Mouse (Mus musculus) heart, embryonic 13.5 days (tissue): ENCODE measurements around the gene Socs3. TPM values are rescaled to one million over a fixed set of nuclear protein-coding genes. Genes with fewer than 3 reads are reported as not detected.

ENCODE experiments used
- ATAC-seq: fragments of 200-750 bp; cut with Nextera tagmentation; 2 replicates; pipeline ENCODE4 v1.8.0; 2017; ENCODE audit warnings: moderate TSS enrichment; ENCODE audit not compliant: insufficient number of reproducible peaks, low FRiP score, low TSS enrichment; ENCODE audit errors: extremely low read depth
- H3K27ac ChIP-seq: fragments of 300-500 bp; sonication (generic); replicated peaks from 2 replicates; pipeline ENCODE4 v1.5.1; 2015; ENCODE audit warnings: moderate library complexity, mild to moderate bottlenecking, inconsistent platforms
- H3K27me3 ChIP-seq: fragments of 300-500 bp; sonication (generic); replicated peaks from 2 replicates; pipeline ENCODE4 v1.6.1; 2015; ENCODE audit warnings: mild to moderate bottlenecking, inconsistent platforms
- H3K36me3 ChIP-seq: fragments of 300-500 bp; sonication (generic); 2 replicates; pipeline ENCODE4 v1.6.1; 2015; ENCODE audit warnings: mild to moderate bottlenecking, inconsistent platforms
- H3K4me1 ChIP-seq: fragments of 300-500 bp; sonication (generic); 2 replicates; pipeline ENCODE4 v1.6.1; 2015; ENCODE audit warnings: inconsistent platforms
- H3K4me2 ChIP-seq: fragments of 300-500 bp; sonication (generic); 2 replicates; pipeline ENCODE4 v1.6.1; 2015; ENCODE audit warnings: inconsistent platforms, mild to moderate bottlenecking, moderate library complexity
- H3K4me3 ChIP-seq: fragments of 300-500 bp; sonication (generic); 2 replicates; pipeline ENCODE4 v1.5.1; 2015; ENCODE audit warnings: moderate library complexity, mild to moderate bottlenecking, inconsistent platforms
- H3K9ac ChIP-seq: fragments of 300-500 bp; sonication (generic); 2 replicates; pipeline ENCODE4 v1.6.1; 2015; ENCODE audit warnings: inconsistent platforms, mild to moderate bottlenecking, moderate library complexity
- H3K9me3 ChIP-seq: fragments of 300-500 bp; sonication (generic); 2 replicates; pipeline ENCODE4 v1.6.1; 2016; ENCODE audit warnings: inconsistent platforms
- WGBS: fragments of 180-500 bp; shearing (Covaris S2); methylation state at CpG from one replicate; pipeline ENCODE4 v1.1.7; 2015; ENCODE audit warnings: mixed read lengths; 5-methylcytosine and 5-hydroxymethylcytosine counted together
- polyA plus RNA-seq: library from polyadenylated mRNA; unstranded; fragments of >200 nt; fragmentation: Nextera tagmentation; extraction: Ambion mirVana; gene quantifications from 2 replicates; pipeline ENCODE4 v1.2.1, GENCODE M21; 2015

The Socs3 gene
- polyA plus RNA-seq, 1 experiment from 2014 or later = 8.5 TPM

DNA sequence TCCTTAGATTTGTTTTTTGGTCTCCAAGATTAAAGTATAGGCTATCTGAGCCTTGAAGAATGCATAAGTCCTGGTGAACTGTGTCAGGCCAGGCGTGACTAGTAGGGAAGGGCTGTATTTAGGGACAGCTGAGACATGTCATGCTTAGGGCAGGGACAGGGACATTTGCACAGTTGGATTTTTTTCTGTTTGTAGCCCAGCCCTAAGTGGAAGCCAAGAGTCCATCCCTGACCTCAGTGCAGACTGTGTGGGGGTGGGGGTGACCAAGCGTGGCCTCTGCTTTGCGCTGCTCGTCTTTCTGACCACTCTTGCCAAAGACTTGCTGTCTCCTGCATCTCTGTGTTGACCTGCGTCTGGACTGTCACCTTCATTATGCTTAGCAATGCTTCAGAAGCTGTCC, 34.4 kb upstream of the Socs3 start:
- Histone ChIP-seq H3K4me1 (peaks cover 61% of the 10 kb centered on the region), H3K36me3 (peaks cover 67% of the 10 kb centered on the region), H3K4me2 (no peak overlapping the region), H3K9ac (peak overlapping the region; percentile 16; the same call in 1 of the 2 replicates), H3K27ac (peak overlapping the region; percentile 80), H3K27me3 (no peaks in the 10 kb centered on the region), H3K9me3 (no peaks in the 10 kb centered on the region), H3K4me3 (no peak overlapping the region)
- WGBS = 74% methylated on average over 5 of the region's 5 CpGs
- ATAC-seq = no peak

DNA sequence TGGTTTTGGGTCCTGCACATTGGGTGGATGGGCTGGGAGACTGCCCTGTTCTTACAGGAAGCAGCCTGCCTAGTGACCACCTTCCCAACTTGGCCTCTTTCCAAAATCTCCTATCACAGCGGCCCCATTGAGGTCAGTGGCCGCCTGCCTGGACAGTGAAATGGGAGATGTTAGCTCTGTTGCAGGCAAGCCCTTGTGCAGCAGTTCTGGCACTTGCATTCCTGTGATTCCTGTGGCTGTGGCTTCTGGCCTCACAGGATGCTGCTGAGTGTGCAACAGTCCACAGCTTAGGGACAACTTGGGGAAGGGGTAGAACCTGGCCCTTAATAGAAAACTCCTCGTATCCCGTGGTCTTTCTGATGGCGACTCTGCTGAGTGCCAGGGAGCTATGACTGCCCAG, 33.9 kb upstream of the Socs3 start:
- Histone ChIP-seq H3K36me3 (peaks cover 67% of the 10 kb centered on the region), H3K4me3 (no peak overlapping the region), H3K27me3 (no peaks in the 10 kb centered on the region), H3K4me1 (peaks cover 61% of the 10 kb centered on the region), H3K27ac (peak overlapping the region; percentile 80), H3K9ac (peak overlapping the region; percentile 16), H3K4me2 (no peak overlapping the region), H3K9me3 (no peaks in the 10 kb centered on the region)
- no peak for ATAC-seq
- 32% methylated on average over 5 of the region's 5 CpGs for WGBS

DNA sequence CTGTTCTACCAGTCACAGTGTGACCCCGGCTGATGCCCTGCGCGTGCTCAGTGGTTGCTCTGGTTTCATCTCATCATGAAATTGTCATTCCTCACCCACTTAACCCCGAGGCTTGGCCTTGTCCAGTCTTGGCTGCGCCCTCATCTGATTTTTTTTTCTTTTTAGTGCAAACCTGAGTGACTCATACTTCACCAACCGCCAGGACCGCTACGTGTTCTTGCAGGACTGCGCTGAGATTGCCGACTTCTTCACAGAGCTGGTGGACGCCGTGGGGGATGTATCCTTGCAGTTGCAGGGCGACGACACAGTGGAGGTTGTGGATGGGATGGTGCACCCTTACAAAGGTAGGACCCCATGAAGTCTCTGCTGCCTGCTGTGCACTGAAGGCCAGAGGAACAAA, 33.3 kb upstream of the Socs3 start:
- no peak for ATAC-seq
- Histone ChIP-seq H3K4me2 (no peak overlapping the region), H3K36me3 (peaks cover 67% of the 10 kb centered on the region), H3K4me1 (peaks cover 61% of the 10 kb centered on the region), H3K27me3 (no peaks in the 10 kb centered on the region), H3K9me3 (no peaks in the 10 kb centered on the region), H3K4me3 (no peak overlapping the region), H3K9ac (peak overlapping the region; percentile 16; the same call in 1 of the 2 replicates), H3K27ac (peak overlapping the region; percentile 80)
- WGBS = 83% methylated on average over 14 of the region's 14 CpGs

DNA sequence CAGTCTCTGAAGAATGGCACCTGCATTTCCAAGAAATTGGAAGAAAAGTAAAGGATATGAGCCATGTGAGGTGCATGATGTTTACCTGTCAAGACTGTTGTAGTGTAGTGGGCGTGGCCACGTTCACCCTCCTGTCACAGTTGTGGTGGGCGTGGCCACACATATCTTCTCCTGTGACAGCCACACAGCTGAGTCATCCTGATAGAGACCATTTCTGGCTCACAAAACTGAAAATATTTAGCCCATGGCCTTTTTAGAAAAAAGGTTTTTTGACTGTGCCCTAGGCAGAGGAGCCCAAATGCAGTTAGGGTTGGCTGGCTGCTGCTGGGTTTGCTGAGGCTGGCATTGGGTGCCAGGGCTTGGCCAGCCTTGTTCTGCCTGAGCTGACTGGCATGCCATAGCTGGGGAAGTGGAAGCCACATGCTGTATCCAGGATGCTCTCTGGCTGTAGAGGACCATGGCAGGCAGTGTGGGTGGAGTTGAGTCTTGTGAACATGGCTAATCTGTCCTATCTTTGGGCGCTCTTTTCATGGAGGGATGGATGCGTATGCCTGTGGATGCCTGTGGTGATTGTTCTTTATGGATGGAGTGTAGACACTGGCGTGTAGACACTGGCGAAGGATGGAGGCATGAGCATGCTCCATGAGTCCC, 30.8 kb upstream of the Socs3 start:
- Histone ChIP-seq H3K27ac (peak overlapping the region; percentile 79), H3K4me3 (no peak overlapping the region), H3K27me3 (no peaks in the 10 kb centered on the region), H3K4me1 (peaks cover 57% of the 10 kb centered on the region), H3K4me2 (peak overlapping the region; percentile 31; the same call in 1 of the 2 replicates), H3K9me3 (no peaks in the 10 kb centered on the region), H3K36me3 (peaks cover 54% of the 10 kb centered on the region), H3K9ac (no peak overlapping the region)
- WGBS = 83% methylated on average over 7 of the region's 7 CpGs
- ATAC-seq = peak; percentile 78

DNA sequence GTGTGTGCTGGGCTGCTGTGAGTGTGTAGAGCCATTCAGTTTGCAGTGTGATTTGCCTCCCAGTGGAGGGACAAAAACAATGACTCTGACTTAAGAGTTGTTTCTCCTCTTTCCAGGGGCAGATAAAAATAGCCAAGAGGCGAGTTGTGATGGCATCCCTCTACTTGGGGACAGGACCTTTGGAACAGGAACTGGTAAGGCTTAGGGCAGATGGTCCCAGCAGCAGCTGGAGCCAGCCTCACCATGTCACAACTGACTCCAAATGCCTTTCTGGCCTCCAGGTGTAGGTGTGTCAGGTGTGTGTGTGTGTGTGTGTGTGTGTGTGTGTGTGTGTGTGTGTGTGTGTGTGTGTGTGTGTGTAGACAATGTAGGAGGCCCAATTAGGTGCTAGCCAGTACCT, 30.2 kb upstream of the Socs3 start:
- no peaks in the 10 kb centered on the region for H3K27me3 ChIP-seq
- no peaks in the 10 kb centered on the region for H3K9me3 ChIP-seq
- ATAC-seq = no peak
- H3K4me2 ChIP-seq = peak overlapping the region; percentile 24
- H3K4me3 ChIP-seq = no peak overlapping the region
- H3K36me3 ChIP-seq = peaks cover 48% of the 10 kb centered on the region
- peaks cover 63% of the 10 kb centered on the region for H3K4me1 ChIP-seq
- WGBS = 25% methylated on average over 1 of the region's 1 CpGs
- H3K27ac ChIP-seq = peak overlapping the region; percentile 79
- no peak overlapping the region for H3K9ac ChIP-seq

DNA sequence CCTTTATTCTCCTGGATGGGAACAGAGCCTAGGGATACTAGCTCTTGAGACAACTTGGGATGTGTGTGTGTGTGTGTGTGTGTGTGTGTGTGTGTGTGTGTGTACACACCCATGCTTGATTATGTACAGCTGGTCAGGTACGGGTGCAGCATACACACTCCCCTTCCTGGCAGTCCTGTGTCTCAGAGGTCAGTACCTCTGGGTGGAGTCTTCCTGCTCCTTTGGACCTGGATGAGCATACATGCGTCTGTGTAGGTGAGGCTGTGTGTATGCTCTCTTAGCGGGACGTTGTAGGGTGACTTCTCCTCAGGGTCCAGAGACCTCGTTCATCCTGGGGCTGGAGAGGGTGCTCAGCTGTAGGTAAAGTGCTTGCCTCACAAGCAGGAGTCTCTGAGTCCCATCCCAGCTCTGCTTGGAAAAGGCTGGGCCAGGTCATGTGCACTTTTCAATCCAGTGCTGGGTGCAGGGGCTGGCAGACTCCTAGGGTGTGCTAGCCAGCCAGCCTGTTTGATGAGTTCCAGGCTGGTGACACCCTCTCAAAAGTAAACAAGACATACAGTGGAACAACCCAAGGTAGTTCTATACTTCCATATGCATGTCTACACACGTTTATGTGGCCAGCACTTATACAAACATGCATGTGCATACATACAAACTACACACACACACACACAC, 29.6 kb upstream of the Socs3 start:
- H3K36me3 ChIP-seq = peaks cover 41% of the 10 kb centered on the region
- peak overlapping the region; percentile 79 for H3K27ac ChIP-seq
- no peak overlapping the region for H3K4me3 ChIP-seq
- H3K4me2 ChIP-seq = peak overlapping the region; percentile 24
- no peaks in the 10 kb centered on the region for H3K9me3 ChIP-seq
- no peaks in the 10 kb centered on the region for H3K27me3 ChIP-seq
- peaks cover 66% of the 10 kb centered on the region for H3K4me1 ChIP-seq
- peak overlapping the region; percentile 8 for H3K9ac ChIP-seq
- WGBS = 75% methylated on average over 6 of the region's 6 CpGs
- ATAC-seq = 0 out of 2 replicates have a peak, but pooled peaks have one; percentile 12

DNA sequence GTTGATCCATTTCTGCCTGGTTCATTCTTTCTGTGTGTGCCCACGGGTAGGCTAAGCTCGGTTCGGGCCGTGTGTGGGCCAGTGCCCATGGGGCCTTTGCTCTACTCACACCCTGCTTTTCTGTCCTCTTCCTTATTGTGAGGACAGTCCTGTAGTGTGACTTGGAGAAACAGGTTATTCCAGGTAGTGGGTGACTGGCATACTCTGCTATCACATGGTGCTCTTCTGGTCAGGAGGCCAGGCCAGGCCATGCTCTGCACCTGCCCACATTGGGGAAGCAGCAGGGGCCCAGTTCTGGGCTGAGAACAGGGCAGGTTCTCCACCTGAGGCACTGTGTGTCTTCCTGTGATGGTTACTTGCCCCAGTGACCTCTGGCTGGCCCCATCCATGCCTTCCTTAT, 28.5 kb upstream of the Socs3 start:
- Histone ChIP-seq H3K36me3 (peaks cover 30% of the 10 kb centered on the region), H3K9me3 (no peaks in the 10 kb centered on the region), H3K27me3 (no peaks in the 10 kb centered on the region), H3K4me3 (no peak overlapping the region), H3K4me1 (peaks cover 66% of the 10 kb centered on the region), H3K27ac (no peak overlapping the region), H3K9ac (no peak overlapping the region), H3K4me2 (no peak overlapping the region)
- no peak for ATAC-seq
- 95% methylated on average over 4 of the region's 4 CpGs for WGBS

DNA sequence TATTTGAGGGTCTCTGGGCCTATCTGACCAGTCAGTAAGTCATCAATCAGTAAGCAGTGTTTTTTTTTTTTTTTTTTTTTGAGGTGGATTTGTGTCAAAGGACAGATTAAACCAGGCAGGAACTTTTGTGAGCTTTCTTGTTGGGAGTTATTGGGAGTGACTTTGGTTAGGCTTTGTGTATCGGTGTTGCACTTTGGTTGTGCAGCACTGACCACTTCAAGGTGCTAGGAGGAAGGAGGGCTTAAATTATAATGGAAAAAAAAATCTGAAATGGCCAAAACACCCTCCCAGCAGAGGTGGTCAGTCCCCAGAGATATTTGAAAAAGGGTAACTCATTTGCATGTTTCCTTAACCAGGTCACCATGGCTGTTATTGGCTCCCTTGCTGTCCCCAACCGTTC, 27.2 kb upstream of the Socs3 start:
- Histone ChIP-seq H3K4me2 (no peak overlapping the region), H3K36me3 (peaks cover 18% of the 10 kb centered on the region), H3K9ac (no peak overlapping the region), H3K4me1 (peaks cover 73% of the 10 kb centered on the region), H3K9me3 (no peaks in the 10 kb centered on the region), H3K27ac (no peak overlapping the region), H3K4me3 (no peak overlapping the region), H3K27me3 (no peaks in the 10 kb centered on the region)
- no peak for ATAC-seq
- 88% methylated on average over 2 of the region's 2 CpGs for WGBS

DNA sequence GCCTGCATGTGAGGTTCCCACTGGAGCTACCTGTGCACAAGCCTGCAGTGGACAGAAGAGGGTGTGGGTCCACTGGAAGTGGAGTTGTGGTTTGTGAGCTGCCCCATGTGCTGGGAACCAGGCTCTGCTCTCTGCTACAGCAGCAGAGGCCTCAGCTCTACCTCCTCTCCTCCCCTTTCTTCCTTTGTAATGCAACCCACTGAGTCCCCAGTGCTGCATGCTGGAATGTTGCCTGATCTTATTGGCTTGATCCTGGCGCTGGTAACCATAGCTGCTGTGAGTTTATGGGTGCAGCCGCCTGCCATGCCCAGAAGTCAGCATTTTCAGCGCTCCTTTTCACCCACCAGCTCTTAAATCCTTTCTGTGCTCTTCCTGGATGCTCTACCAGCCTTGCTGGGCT, 26.2 kb upstream of the Socs3 start:
- H3K4me1 ChIP-seq = peaks cover 82% of the 10 kb centered on the region
- H3K4me3 ChIP-seq = no peak overlapping the region
- WGBS = 49% methylated on average over 3 of the region's 3 CpGs
- H3K4me2 ChIP-seq = no peak overlapping the region
- no peak overlapping the region for H3K27ac ChIP-seq
- peak overlapping the region; percentile 40 for H3K9ac ChIP-seq
- no peak for ATAC-seq
- peaks cover 7% of the 10 kb centered on the region for H3K36me3 ChIP-seq
- no peaks in the 10 kb centered on the region for H3K27me3 ChIP-seq
- H3K9me3 ChIP-seq = no peaks in the 10 kb centered on the region

DNA sequence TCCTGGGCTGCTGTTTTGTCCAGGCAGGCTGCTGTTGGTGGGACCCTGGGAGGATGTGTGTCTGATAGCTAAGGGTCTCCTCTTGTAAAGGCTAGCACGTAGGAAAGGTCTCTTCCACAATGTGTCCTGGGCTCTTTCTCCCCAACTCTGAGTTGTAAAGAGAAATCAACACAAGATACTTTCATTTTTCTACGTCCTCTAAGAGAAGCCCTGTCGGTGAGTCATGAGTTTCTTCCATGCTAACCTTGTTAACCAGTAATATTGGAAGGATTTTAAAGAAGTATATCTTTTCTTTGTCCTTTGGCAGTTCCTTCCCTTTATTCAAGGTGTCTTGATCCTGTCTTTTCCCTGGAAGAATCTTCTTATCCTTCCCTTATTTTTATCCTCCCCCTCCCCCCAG, 25.8 kb upstream of the Socs3 start:
- Histone ChIP-seq H3K27ac (0 out of 2 replicates have a peak overlapping the region, but pooled peaks have one; percentile 87), H3K9ac (peak overlapping the region; percentile 40), H3K27me3 (no peaks in the 10 kb centered on the region), H3K4me3 (no peak overlapping the region), H3K9me3 (no peaks in the 10 kb centered on the region), H3K4me2 (no peak overlapping the region), H3K4me1 (peaks cover 84% of the 10 kb centered on the region), H3K36me3 (peaks cover 3% of the 10 kb centered on the region)
- no peak for ATAC-seq
- 57% methylated on average over 3 of the region's 3 CpGs for WGBS

DNA sequence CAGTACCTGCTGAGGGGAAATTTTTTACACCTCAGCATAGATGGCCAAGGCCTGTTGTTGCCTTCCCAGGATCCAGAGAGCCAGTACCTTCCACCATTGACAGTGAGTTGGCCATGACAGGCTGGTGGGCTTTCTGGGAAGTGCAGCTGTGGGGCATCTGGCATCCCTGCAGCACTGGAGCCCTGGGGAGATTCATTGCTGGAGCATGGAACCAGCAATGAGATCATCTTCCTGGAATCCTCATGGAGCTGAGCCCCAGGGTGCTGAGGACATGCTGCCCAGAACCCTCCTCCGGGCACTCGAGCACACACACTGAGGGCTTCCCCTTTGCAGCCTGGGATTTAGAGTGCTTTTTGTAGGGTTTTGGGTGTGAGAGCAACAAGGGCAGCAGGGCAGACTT, 25.4 kb upstream of the Socs3 start:
- no peak for ATAC-seq
- Histone ChIP-seq H3K4me2 (no peak overlapping the region), H3K4me3 (no peak overlapping the region), H3K9ac (peak overlapping the region; percentile 8; the same call in 1 of the 2 replicates), H3K27ac (peak overlapping the region; percentile 87), H3K27me3 (no peaks in the 10 kb centered on the region), H3K36me3 (no peaks in the 10 kb centered on the region), H3K4me1 (peaks cover 84% of the 10 kb centered on the region), H3K9me3 (no peaks in the 10 kb centered on the region)
- WGBS = 30% methylated on average over 2 of the region's 2 CpGs
